Mouse (Mus musculus) ES-CJ7 (cell line): ENCODE measurements at regions not wholly inside any gene's neighbourhood (a gene's known extent, or its start where the extent isn't known, plus 50 kb on each side); places are given as distances from the start of the nearest gene placed in this dataset.

Experiments used
- DNase-seq: peaks from one replicate; pipeline ENCODE4 v3.0.0; 2011; ENCODE audit warnings: low read depth, low spot score

DNA sequence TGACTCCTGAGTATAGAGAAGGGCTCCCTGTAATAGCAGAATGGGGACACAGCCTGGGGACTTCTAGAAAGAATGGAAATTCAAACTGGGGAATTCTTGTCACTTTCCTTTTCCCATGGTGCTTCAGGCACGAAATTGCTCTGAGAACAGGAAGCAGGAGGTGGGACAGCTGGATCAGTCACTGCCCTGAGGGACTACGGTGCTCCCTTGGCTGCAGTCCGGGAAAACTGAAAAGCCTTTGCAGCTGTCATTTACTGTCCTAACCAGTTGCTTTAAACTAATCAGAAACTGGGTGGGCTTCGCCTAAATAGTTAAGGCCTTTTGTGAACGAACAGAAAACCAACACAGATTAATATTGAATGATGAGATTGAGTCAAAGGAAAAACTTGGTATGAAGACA is 237.9 kb downstream of the Cbln4 start:
- DNase-seq: no peak

DNA sequence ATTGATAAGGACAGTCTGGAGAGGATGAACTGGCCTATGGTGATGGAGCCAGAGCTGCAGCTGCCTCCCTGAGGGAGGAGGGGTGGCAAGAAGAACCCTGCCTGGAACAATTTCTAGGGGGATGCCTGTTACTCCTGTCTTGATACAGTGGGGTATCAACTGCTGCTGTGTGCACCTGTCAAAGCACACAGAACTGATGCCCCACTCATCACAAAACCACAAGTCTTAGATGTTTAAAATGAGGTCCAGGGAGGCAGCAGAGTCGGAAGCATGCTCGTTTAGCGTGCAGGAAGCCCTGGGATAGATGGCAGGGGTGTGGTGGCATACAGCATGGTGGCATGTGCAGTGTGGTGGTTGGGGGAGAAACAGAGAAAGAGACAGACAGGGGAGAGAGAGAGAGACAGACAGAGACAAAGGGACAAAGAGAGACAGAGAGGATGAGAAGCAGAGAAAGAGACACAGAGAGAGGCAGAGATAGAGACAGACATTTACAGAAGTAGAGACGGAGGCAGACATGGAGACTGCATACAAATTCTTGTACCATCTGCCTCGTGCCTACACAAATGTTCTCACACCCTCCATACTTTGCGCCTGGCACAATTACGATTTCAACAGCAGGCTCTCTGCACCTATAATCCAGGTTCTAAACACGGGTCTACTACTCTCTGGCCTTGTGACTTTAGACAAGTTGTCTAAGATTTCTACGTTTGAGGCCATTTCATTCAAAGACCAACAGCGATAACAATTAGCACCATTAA is 242.6 kb downstream of the Cbln4 start:
- no peak for DNase-seq

GRCm38 (mm10) chr2:171799351-171799750 is 243.9 kb downstream of the Cbln4 start:
- no peak for DNase-seq

DNA sequence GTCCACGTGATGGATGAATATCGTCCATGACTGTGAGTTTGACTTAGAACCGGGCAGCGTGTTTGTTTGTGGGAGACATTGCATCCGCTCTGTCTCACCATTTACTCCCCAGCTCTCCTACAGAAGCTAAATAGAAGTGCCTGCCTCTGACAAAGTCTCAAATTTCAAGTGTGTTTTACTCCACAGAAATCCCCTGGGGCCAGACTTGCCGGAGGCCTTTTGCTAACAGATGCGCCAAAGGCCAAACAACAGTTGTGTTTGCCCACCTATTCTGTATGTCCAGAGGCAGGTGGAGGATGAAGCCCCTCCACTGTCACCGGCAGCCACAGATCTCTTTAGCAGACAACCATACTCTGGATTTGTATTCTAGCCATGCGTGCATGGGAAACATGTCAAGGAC is 252.6 kb downstream of the Cbln4 start:
- no peak for DNase-seq

DNA sequence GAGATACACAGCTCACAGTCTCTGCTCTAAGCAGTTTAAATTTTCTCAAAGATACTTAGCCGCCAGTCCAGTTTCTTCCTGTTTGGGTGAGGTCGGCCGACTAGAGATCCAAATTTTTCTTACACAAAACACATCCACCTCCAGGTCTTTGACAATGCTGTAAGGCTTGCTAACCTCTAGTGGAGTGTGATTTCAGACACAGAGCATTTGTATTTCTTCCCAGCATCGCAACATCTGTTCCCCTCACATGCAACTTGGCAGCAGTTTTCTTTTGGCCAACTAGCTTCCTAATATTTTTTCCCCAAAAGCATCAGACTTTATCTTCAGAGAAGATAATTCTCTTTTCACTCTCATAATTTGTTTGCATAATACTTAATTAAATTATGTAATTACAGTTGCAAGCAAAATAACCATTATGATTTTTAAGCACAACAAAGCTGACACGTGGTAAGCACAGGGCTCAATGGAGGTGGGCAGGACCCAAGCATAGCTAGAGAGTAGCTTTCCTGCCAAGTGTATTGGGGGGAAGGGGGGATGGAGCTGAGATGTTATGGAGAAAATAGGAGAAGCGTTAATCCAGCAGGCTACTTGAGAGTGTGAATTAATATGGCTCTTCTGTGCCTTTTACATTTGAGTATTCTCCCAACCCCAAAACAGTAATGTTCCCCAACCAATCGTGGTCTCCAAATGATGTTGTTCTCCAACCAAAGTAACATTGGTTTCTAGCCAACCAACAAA is 276.9 kb downstream of the Cbln4 start:
- DNase-seq: no peak

- DNase-seq: no peak
Observed at GRCm38 (mm10) chr2:171765071-171765470, 278.2 kb downstream of the Cbln4 start.

- DNase-seq: peak; percentile 41
Observed at GRCm38 (mm10) chr2:171753502-171753901, 289.8 kb downstream of the Cbln4 start.

DNA sequence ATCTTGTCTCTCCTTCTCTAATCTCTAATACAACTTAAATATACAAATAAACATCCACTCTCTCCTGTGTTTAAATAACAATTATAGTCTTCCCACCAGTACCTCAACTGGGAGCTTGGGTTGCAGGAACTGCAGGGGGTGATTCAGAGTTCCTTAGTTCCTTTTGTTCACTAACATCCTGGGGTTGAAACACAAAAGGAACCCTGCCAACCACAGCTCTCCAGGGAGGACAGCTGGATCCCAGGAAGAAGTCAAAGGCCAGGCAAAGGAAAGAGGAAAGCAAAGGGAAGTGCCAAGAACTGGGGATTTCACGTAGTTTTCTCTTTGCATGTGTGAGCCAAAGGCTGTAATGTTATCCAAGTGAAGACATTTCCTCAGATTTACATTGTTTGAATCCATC is 296.1 kb downstream of the Cbln4 start:
- DNase-seq: peak; percentile 40

DNA sequence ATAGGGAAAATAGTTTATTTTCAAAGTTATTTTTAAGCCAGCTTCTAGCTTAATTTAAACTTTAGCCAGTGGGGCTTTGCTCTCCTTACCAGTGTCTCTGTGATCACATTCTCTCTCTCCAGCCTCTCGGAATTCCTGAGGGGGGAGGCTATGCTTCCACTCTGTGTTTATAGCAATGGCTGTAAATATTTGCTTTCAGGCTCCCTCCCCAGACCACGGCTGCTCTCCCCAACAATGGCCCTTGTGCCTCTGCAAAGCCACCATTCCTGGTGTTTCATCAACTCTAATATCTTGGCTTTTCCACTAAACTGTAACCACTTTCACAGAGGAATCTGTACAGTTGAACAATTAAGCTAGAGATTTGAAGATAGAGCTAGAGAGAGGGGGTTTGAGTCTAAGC is 300.2 kb downstream of the Cbln4 start:
- no peak for DNase-seq

- DNase-seq: no peak
Observed at GRCm38 (mm10) chr2:171742706-171743105, 300.6 kb downstream of the Cbln4 start.

DNA sequence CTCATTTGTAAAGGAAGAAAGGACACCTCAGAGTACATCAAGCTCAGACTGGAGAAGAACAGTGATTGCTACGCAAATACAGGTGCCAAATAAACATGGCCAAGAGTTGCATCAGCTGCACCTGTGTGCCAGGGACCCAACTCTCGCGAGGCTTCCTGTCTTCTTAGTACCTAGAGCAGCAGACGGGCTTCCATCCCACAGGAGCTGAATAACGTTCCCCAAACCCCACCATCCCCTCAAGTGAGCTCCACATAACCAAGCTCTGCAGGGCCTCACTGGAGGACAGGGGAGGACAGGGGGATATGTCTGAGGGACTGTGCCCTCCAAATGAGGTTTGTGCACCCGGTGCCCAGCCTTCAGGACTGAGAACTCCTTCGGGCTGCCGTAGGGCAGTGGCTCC is 305.5 kb downstream of the Cbln4 start:
- DNase-seq: no peak

GRCm38 (mm10) chr2:171735061-171735490 is 308.2 kb downstream of the Cbln4 start:
- DNase-seq: no peak

- DNase-seq: no peak
Observed at GRCm38 (mm10) chr2:171734634-171734987, 308.7 kb downstream of the Cbln4 start.

DNA sequence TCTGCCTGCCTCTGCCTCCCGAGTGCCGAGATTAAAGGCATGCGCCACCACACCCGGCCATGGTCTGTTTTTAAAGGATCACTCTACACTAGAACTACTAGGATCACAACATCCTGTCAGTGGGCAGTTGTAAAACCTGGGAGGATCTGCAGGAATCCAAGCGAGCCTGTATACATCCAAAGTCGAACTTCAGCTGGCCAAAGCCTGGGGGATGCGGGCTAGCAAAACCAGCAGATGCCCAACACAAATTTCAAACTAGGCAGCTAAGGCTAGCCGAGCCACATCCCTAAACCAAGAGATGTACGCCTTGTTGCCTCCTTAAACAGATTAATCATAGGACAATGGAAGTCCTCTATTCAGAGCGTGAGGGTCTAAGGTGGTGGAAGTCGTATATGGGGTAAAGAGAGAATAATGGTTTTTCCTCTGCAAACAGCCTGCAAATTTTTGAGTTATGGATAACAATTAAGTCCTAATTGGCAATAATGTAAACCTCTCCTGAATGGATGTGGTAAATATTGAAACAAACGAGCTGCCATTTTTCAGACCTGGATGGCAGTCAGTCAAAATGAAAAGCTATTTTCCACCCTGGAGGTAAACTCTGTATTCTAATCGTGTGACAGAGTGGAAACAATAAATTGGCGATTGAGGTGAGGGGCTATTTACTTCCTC is 309.2 kb downstream of the Cbln4 start:
- no peak for DNase-seq

DNA sequence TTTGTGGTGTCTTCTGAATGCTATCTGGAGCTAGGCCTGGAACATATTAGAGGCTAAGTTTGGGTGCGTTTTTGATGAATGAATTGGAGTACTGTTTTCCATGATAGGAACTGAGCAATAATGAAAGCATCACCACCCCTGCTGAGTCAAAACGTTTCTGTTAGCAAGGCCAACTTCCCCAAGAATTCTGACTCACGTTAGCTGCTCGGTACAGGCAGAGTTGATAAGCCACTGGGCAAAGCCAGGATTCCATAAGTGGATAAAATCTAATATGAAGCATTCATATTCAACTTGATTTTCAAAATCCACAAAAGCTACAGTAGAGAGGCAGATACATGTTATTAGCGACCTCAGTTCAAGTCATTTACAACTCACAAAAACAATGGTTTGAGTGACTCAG is 324.0 kb downstream of the Cbln4 start:
- no peak for DNase-seq

DNA sequence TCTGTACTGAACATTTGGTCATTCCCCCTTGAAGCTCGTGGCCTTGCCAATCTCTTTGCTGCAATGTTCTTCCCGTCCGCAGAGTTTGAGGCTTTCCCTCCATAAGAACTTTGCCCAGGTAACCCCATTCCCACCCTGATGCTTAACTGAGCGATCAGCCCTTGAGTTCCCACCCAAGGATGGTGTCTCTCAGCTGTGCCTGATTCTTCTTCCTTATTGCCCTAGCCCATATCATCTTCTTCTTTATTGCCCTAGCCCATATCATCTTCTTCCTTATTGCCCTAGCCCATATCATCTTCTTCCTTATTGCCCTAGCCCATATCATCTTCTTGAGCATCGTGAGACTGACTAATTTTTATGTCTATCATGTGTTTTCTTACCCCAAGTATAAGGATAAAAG is 324.4 kb downstream of the Cbln4 start:
- no peak for DNase-seq

- no peak for DNase-seq
Observed at GRCm38 (mm10) chr2:171712816-171713570, 330.3 kb downstream of the Cbln4 start.

DNA sequence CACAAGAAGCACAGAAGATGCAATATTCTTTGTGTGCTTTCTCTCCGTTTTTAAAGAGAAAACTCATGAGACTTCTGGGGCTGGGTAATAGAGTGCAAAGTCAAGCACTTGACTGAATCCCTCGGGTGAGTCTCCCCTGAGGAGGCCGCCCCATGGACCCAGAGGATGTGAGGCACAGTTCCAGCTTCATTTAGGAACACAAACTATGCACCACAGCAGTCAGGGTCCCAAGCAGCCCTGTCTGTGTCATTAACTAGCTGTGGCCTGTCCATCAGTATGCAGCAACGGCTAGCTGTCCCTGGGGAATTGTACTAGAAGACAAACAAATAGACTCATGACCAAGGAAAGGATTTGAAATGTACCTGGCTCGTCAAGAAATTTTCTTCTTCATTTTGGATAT is 349.7 kb downstream of the Cbln4 start:
- DNase-seq: no peak

GRCm38 (mm10) chr2:171690781-171691180 is 352.5 kb downstream of the Cbln4 start:
- DNase-seq: peak; percentile 4

GRCm38 (mm10) chr2:171689102-171689501 is 354.2 kb downstream of the Cbln4 start:
- DNase-seq: no peak

GRCm38 (mm10) chr2:171677998-171678397 is 365.3 kb downstream of the Cbln4 start:
- no peak for DNase-seq

DNA sequence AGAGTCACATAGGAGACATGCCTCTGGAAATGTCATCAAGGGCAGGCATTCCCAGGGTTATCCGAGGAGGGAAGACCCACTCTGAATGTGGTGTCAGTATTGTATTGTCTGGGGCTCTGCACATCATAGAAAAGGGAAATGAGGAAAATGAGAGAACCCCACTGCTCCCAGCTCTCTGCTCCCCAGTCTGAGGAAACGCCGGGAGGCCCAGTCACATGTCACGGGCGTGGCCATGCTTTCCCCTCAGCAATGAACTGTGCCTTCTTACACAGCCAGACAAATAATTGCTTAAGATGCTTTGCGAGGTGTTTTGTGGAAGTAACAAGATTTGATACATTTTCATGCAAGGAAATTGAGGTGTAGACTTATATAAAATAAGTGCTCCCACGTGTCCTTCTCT is 366.1 kb downstream of the Cbln4 start:
- no peak for DNase-seq
